Mouse (Mus musculus) olfactory bulb, adult 2 months (tissue): ENCODE measurements around the gene Atf3.

Source experiments
- CTCF ChIP-seq: fragments of 200-500 bp; IDR thresholded peaks from 2 replicates; pipeline ENCODE4 v1.5.1; 2012; ENCODE audit warnings: low read depth, mild to moderate bottlenecking, low read length, moderate library complexity; ENCODE audit not compliant: insufficient read depth
- POLR2A ChIP-seq: fragments of 200-500 bp; IDR thresholded peaks from 2 replicates; pipeline ENCODE4 v1.6.1; 2012; ENCODE audit warnings: mild to moderate bottlenecking, low read depth, low read length, moderate library complexity; ENCODE audit not compliant: insufficient read depth

- TF ChIP-seq POLR2A (no peak), CTCF (no peak)
Measured at GRCm38 (mm10) chr1:191178511-191179188, 39.2 kb downstream of the Atf3 start.
